Mouse (Mus musculus) hindlimb bud, embryonic 11.5 days (tissue): ENCODE measurements around the gene Sytl2.

Experiments used
- DNase-seq: peaks from one replicate; pipeline ENCODE4 v3.0.0-alpha.2; 2012; ENCODE audit warnings: low read depth, low spot score; ENCODE audit errors: extremely low spot score

Sytl2 gene

DNA sequence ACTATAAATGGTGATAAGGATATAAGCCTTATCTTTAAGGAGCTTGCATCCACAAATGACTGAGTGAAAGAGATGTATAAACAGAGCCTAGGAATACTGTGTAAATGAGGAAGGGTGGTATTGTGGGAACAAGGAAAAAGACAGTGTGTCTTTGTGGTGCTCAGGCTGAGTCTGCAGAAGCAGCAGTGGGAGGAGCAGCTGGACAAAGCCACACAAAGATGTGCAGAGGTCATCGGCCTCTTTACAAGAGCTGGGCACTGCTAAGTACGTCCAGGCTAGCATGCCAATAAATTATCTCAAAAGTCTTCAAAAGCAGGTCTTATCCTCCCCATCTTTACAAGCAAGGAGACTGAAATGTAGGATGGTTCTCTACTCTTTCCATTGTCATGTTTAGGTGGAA lies 53.9 kb downstream of the Sytl2 start:
- DNase-seq, result no peak

DNA sequence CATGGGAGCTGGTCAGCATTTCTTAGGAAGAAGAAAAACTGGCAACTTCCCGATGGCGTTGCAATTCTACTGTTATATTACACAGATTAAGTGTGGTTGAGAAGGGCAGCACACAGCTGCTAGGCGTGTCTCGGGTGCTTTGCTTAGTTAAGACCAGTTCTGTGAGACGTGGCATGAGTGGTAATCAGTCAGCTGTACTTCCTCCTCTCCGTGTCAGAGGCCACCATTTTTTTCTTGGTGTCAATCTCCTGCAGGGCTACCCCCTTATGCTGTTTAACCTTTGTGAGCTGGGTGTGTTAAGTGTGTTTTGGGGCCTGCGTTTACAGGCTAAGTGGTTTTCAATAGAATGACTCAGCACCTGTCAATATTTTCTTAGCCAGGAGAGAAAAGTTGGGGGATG lies 60.7 kb downstream of the Sytl2 start:
- no peak for DNase-seq

DNA sequence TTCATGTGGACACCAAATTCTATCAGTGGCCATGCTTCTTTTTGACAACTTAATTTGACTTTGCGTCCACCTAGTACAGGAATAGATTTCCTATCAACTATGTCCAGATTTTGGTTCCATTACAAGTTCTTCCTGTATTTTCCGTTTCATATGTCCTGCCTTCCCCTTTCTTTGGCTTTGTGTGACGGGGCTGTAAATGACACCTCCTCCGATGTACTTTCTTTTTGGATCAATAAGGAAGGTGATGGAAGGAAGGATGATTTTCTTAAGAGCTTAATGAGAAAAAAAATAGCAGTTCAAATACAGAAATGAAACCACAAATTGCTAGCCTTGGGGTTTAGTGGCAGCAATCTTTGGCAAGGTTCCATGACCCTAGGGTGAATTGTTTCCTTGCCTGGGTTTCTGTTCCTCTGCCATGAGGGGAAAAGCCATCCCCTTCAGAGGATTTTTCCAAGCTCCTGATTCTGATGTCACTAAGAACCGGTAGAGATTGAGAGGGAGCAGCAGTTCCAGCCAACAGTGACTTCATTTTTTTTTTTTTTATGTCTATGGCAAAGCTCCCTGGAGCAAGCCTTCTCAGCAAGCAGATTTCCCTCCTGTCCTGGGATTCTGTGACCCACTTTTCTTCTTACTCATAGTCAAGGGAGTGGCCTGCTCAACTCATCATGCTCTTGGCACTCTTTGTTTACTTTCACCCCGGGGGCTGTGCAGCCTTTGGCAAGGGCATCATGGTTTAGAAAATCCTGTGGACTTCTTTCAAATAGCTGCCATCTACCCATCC lies 68.2 kb downstream of the Sytl2 start:
- no peak for DNase-seq

DNA sequence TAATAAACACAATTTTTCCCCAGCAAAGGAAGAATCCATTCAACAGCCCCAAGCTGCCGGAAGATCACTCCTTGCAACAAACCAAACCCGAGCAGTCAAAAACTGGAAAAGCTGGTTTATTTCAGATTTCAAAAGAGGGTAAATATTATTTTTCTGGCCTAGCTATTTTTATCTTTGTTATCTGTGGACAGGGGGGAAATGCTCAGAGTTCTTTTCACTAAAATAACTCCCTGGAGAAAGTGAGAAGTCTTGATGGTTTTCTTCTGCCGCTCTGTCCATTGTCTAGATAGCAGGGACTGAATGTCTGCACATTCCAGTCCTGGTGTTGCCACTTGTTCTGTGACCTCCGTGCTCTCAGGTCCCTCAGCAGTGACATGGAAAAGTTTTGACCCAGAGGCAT lies 70.8 kb downstream of the Sytl2 start:
- DNase-seq, result no peak

DNA sequence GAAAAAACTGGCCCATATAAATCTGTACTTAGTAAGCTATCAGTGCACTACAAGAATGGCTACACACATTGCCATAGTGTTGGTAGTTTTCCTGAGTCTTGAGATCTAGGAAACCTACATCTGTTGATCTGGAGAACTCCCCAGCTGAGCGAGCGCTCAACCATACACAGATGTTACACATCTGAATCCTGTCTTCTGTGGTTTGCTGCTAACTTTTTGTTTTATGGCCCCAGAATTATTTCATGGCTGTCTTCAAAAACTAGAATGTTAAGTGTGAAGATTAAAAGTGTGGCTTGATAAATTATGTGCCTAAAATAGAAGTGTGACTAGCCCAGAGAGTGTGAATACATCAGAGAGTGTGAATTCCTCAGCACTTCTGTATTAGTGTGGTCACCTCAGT lies 82.4 kb downstream of the Sytl2 start:
- no peak for DNase-seq

DNA sequence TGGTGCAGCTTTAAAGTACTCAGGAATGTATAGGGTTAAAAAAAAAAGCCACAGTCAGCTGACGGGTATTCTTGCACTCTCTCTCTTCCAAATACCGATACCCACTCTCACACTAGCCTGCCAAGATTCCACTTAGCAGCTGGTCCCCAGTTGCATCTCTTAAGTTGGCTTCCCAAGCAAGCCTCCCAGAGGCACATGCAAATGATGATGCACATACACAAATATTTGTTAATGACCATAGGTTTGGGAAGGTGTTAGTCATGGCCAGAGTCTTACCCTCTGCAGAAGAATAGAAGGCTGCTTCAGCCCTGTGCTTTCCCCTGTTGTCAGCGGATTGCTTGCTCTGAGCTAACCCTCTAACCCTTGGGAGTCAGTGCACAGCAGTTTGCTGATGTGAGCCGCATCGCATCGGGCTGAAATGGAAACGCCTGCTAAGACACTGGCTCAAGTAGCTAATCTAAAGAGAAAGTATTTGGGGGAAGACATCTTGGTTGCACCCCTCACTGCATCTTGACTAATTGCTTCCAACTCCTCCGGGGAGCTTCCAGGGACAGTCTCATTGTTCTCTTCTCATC lies 84.9 kb downstream of the Sytl2 start:
- no peak for DNase-seq

DNA sequence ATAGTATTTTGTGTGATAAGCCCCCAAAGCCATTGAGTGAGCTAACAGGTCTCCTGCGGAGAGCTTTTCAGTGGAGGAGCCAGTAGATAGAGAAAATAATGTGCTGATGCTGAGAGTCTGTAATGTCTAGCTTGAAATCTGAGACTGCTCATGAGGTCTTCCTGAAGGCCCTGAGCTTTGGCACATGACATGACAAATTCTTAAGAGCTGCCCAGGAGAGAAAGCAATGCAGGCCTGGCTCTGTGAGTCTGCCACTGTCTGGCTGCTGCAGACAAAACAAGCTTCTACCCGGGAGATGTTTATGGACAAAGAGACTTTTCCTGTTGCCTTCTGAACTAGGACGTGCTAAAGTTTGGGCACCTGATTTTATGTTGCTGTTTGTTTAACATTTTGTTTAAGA lies 87.7 kb downstream of the Sytl2 start:
- DNase-seq, result no peak

DNA sequence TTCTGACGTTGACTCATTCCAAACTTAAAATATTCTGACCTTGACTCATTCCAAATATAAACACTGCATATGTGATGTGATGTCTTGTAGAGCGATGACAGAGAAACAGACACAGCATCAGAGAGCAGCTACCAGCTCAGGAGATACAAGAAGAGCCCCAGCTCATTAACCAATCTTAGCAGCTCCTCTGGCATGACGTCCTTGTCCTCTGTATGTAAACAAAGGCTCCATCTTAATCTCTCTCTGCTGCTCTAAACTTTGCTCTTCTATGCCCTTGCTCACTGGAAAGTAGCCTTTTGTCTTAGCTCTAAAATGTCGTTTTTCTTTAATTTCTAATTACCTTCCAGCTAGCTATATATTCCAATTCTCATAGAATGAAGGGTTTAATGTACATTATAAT lies 93.0 kb downstream of the Sytl2 start:
- DNase-seq, result no peak

DNA sequence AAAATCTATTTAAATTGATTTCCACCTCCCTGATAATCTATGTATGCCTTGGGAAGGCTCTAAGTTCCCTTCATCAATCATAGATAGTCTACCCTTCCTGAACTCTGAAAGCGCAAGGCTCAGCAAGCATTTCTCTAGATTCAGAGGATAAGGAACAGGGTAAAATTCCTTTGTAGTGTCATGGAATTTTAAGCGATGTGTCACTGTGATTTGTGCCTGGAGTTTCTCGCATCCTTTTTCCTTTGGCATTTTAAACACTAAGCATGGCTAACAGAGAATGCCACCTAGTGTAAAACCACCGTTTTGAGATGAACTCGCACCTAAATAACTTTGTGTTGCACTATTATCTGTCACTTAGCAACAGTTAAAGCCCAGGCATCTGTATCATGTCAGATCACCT lies 93.9 kb downstream of the Sytl2 start:
- DNase-seq, result no peak

DNA sequence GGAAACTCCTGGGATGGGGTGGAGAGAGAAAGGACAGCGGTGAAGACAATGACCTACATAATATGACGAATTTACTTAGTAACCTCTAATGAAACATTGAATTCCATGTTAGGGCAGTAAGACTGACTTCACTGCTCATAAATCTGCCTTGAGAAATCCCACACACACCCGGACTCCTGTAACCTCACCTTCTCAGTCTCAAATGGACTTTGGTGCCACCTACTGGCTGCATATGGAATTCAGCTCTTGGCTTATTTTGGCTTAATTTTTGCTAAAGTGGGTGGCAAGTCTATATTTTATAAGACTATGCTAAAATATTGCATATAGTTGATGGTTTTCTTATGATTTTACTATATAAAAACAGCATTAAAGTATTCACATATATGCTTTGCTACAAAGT lies 107.9 kb downstream of the Sytl2 start:
- DNase-seq, result peak; percentile 71

DNA sequence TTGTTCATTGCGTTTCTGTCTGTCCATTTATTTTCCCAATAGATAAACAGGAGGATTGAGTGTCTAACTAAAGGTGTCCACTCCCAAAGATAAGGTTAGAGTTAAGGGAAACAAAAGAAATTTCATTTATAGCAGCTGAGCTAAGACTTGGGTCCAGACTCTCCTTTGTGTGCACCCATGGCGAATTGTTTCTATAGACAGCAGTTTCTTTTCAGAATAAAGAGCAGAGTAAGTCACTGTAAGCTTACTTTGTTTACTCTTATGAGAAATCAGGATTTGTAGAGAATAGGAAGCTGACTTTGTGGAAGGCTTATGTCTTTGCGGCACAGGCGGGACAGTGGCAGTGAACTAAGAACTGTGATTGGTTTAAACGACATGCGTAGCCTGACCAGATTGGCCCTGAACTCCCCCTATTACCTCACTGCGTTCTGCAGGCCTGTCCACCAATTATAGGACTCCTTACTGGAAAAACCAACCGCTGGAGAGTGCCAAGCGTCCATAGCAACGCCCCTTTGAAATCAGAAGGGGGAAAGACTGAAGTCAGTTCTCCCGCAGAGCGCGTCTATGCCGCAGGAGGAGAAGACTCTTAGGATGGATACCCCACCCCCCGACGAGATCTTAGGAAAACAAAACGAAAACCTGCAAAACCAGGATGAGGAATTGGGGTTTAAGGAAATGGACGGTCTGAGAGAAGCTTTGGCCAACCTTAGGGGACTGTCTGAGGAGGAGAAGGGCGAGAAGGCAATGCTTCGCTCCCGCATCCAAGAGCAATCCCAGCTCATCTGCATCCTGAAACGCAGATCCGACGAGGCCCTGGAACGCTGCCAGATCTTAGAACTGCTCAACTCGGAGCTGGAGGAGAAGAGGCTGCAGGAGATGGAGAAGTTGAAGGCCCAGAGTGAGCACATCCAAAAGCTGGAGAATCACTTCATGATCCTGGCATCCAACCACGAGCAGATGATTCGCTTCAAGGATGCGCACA lies 124.3 kb downstream of the Sytl2 start, which contains the start of gene Ccdc89:
TSS of gene Ccdc89 (plus strand) at position 558 of the 982 bp plus-strand sequence.
- peak; percentile 70 for DNase-seq

DNA sequence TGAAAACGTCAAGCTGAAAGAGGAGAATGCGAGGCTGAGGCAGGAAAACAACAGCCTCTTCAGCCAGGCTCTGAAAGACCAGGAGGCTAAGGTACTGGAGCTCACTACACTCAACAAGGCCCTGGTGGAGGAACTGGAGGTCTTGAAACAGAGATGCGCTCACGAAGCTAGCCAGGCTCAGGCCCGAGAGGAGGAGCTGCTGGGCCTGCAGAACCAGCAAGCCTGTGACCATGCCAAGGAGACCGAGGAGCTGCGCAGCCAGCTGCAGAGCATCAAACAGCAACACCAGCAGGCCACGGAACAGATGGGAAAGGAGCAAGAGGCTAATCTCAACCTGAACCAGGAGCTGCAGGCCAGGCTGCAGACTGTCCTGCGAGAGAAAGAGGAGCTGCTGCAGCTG lies 125.0 kb downstream of the Sytl2 start:
- DNase-seq, result no peak

DNA sequence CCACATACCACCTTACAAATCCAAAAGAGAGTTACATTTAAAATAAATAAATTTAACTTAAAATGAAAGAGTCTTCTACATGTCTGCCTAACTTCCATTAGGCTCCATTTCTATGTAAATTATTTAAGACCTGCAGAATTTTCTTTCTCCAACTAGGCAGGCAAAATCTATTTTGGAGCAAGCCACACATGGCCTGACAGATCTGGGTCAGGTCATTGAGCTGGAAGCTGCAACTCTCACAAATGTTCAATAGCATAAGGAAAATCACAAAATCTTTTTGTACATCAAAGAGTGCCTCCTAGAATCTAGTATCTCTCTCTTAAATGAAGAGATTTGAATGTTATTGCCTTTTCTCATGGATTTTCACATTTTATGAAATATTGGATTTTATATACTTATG lies 130.2 kb downstream of the Sytl2 start:
- DNase-seq, result no peak

DNA sequence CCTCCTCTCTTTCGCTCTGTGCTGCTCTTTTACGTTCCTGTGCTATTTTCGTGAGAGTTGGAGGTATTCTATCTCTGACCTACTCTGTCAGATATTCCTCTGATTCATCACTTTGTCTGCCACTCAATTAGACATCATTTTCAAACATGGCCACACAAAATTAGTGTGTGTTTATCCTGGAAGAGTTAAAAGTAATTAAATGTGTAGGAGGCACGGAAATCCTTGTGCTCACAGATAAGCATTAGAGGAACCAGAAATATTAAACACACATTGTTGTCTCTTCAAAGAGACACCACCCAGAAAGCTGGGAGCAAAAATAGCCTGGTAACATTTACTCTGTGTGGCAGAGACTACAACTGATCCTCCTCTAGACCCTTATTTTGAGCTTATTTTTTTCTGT lies 138.0 kb downstream of the Sytl2 start:
- DNase-seq, result no peak

DNA sequence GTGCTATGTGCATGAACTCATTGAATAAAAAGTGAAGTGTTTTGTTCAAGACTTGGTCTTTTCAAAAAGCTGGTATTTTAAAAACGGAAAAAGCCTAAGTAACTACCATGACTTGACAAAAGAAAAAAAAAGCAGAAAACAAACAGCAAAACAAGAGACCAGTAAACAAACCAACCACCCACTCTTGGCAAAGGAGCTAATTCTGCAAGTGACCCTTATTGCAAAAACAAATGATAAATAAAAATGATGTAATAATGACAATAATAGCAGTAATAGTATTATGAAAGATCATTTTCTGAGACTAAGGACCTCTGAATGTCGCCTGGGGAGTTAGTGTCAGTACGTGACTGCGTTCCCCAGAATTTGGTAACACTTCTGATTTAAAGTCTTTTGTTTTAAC lies 140.0 kb downstream of the Sytl2 start:
- DNase-seq, result no peak

DNA sequence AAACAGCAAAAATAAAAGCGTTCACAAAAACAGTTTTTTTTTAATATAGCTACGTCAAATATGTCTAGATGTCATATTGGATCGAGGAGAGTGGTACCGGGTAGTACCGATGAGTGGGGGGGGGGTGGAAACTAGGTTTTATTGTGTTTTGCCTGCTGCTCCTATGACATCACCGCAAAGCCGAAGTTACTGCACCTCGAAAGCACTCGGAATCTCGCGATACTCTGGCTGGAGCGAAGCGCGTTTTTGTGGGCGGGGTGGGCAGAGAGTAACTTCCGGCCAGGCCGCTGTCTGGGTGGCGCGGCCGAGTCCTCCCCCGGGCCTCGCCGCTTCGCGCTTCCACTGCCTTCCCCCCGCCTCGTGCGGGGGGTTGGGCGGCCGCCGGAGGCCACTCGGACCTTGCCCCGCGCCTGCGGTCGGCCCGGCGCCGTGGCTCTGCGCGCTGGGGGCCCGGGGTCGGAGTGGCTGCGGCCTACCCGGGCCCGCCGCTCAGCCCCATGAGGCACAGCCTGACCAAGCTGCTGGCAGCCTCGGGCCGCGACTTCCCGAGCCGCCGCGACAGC lies 140.5 kb downstream of the Sytl2 start, which contains the start of gene Crebzf:
TSS of gene Crebzf (plus strand) at position 212 of the 563 bp plus-strand sequence.
- peak; percentile 97 for DNase-seq

DNA sequence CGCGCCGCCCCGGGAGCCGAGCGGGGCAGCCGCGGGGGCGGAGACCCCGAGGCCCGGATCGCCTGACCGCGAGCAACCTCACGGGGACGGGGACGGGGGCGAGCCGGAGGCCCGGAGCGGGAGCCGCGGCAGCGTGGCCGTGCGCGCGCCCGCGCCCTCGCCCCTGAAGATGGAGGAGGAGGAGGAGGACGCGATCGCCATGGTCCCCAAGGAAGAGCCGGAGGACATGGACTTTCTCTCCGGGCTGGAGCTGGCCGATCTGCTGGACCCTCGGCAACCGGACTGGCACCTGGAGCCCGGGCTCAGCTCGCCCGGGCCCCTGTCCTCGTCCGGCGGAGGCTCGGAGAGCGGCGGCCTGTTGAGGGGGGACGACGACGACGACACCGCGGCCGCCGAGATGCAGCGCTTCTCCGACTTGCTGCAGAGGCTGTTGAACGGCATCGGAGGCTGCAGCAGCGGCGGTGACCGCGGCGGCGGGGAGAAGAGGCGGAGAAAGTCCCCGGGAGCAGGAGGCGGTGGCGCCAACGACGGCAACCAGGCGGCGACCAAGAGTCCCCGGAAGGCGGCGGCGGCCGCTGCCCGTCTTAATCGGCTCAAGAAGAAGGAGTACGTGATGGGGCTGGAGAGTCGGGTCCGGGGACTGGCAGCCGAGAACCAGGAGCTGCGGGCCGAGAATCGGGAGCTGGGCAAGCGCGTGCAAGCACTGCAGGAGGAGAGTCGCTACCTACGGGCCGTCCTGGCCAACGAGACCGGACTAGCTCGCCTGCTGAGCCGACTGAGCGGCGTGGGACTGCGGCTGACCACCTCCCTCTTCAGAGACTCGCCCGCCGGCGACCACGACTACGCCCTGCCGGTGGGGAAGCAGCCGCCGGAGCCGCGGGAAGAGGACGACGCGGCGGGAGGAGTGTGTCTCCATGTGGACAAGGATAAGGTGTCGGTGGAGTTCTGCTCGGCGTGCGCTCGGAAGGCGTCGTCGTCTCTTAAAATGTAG lies 141.3 kb downstream of the Sytl2 start:
- no peak for DNase-seq

DNA sequence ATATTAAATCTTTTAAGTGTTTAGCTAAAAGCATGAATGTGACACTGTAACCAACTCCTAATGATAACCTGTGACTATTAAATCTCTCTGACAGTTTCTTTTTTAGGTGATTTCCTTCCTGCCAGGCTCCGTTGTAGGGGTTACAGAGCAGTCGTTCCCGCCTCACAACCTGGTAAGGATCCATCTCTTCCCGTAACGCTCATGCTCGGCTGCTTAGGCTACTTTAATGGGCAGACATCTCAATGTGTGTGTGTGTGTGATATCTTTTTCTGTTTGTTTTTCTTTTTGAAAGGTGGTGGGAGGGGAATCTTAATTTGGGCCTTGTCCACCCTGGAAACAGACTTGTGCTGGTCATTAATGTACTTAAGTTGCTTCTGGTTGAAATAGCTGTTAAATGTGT lies 142.2 kb downstream of the Sytl2 start:
- DNase-seq, result no peak

DNA sequence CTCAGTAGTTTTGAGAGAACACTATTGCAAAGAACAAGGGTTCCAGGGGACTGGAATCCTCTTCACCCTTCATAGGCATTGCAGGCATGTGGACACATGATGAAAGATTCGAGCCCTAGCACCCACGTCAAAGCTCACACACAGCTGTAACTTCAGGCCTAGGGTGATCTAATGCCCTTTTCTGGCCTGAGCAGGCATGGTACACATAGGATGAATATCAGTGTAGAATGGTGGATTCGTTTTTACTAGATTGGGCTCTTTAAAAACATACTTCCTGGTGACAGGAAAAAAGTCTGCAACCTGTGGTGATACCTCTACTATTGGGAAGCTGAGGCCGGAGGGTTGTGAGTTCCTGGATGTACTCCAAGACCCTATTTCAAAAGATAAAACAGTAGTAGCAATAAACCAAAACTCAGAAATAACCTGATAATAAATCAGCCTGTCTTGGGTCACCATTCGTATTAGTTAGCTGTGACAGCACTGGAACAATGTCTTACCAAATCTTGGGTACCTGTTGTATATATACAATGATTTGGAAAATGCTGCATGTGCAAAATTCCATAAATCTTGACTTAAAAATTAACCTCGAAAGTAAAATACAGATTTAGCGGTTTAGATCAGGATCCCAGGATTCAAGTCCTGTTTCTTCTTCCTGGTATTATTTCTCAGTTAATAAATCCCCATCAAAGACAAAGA lies 154.2 kb downstream of the Sytl2 start:
- no peak for DNase-seq
